Mouse (Mus musculus) hindbrain, embryonic 15.5 days (tissue): Measurements from ENCODE around the gene Pgr. TPM values are rescaled to one million over a fixed set of nuclear protein-coding genes. Genes with fewer than 3 reads are reported as not detected.
A peak's percentile ranks its signal among the peaks of the same experiment; 100 is the strongest.

Experiments used
- ATAC-seq: fragments of 200-750 bp; cut with Nextera tagmentation; 2 replicates; pipeline ENCODE4 v1.8.0; 2017; ENCODE audit warnings: low read depth, moderate number of reproducible peaks, moderate TSS enrichment; ENCODE audit not compliant: low FRiP score
- H3K27ac ChIP-seq: fragments of 300-500 bp; sonication (generic); replicated peaks from 2 replicates; pipeline ENCODE4 v1.5.1; 2015; ENCODE audit warnings: mild to moderate bottlenecking, inconsistent platforms
- H3K27me3 ChIP-seq: fragments of 300-500 bp; sonication (generic); 2 replicates; pipeline ENCODE4 v1.6.1; 2015; ENCODE audit warnings: control low read depth, inconsistent platforms
- H3K36me3 ChIP-seq: fragments of 300-500 bp; sonication (generic); 2 replicates; pipeline ENCODE4 v1.6.1; 2015; ENCODE audit warnings: control low read depth, inconsistent platforms
- H3K4me1 ChIP-seq: fragments of 300-500 bp; sonication (generic); replicated peaks from 2 replicates; pipeline ENCODE4 v1.6.1; 2015; ENCODE audit warnings: control low read depth, inconsistent platforms
- H3K4me2 ChIP-seq: fragments of 300-500 bp; sonication (generic); 2 replicates; pipeline ENCODE4 v1.6.1; 2015; ENCODE audit warnings: moderate library complexity, mild to moderate bottlenecking, inconsistent platforms
- H3K4me3 ChIP-seq: fragments of 300-500 bp; sonication (generic); 2 replicates; pipeline ENCODE4 v1.5.1; 2015; ENCODE audit warnings: mild to moderate bottlenecking, inconsistent platforms
- H3K9ac ChIP-seq: fragments of 300-500 bp; sonication (generic); 2 replicates; pipeline ENCODE4 v1.6.1; 2015; ENCODE audit warnings: inconsistent platforms
- H3K9me3 ChIP-seq: fragments of 300-500 bp; sonication (generic); 2 replicates; pipeline ENCODE4 v1.6.1; 2016; ENCODE audit warnings: control low read depth, inconsistent platforms
- WGBS: fragments of 180-500 bp; shearing (Covaris S2); methylation state at CpG from one replicate; pipeline ENCODE4 v1.1.7; 2015; 5-methylcytosine and 5-hydroxymethylcytosine counted together
- polyA plus RNA-seq: library from polyadenylated mRNA; unstranded; fragments of >200 nt; fragmentation: Nextera tagmentation; extraction: Ambion mirVana; gene quantifications from 2 replicates; pipeline ENCODE4 v1.2.1, GENCODE M21; 2015

The Pgr gene
- polyA plus RNA-seq: 3.9 and 4.4 TPM in 2 replicates

DNA sequence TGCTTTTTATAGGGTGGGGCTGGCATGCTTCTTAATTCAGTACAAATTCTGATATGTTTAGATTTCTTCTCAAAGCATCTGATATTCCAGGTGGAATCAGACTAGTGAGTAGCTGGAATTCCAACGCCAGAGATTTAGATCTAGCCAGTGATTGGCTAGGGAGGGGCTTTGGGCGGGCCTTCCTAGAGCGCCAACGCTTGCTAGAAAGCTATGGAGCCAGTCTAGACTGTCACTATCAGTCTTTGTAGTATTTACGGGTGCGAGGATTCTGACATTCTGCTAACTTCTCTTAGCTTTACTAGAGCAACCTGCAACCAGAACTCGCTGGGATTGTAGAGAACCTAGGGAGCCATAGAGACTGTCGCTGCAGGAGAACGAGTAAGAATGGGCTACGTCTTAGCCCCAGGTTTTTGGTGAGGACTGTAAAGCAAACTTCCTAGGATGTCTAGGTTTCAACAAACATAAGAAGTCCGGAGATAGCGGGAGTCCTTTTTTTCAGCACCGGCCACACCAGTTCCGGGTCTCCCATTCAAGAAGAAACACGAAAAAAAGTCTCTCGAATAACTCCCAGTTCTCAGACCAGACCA, at the start of gene Pgr:
Gene Pgr, plus strand, starts transcription at position 218 of the 587 bp plus-strand sequence.
- Histone ChIP-seq H3K36me3 (no peaks in the 10 kb centered on the region), H3K4me3 (peak within 1 kb of the TSS; percentile 63), H3K27me3 (peaks cover 14% of the 10 kb centered on the region), H3K9me3 (no peaks in the 10 kb centered on the region), H3K4me1 (peaks cover 16% of the 10 kb centered on the region), H3K27ac (no peak within 1 kb of the TSS), H3K9ac (peak within 1 kb of the TSS; percentile 70; the same call in 1 of the 2 replicates), H3K4me2 (peak within 1 kb of the TSS; percentile 88)
- under 1% methylated on average over 16 of the region's 16 CpGs for WGBS
- ATAC-seq: peak; percentile 39; the same call in 1 of the 2 replicates

DNA sequence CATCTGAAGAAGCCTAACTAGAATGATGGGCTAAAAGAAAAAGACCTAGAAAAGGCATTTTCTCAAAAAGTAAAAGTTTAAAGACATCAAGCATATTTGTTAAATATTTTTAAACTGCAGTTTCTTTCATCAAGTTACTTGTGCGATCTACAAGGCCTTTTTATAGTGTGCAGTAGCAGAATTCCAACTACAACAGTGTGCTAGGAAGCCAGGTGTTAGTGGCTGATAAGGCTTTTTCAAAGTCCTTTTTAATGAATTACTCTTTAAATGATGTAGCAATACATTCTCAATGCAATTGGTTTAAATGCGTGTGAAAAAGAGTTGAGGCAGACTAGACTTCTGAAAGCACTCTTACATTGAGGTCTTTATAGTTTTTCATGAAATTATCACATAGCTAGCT, 42.2 kb upstream of the Pgr start:
- ATAC-seq: no peak
- H3K36me3 ChIP-seq: no peaks in the 10 kb centered on the region
- no peaks in the 10 kb centered on the region for H3K9me3 ChIP-seq
- no peaks in the 10 kb centered on the region for H3K4me1 ChIP-seq
- no peaks in the 10 kb centered on the region for H3K27me3 ChIP-seq
- no peak overlapping the region for H3K4me3 ChIP-seq
- H3K4me2 ChIP-seq: no peak overlapping the region
- no peak overlapping the region for H3K27ac ChIP-seq
- H3K9ac ChIP-seq: no peak overlapping the region
- 90% methylated on average over 2 of the region's 2 CpGs for WGBS

DNA sequence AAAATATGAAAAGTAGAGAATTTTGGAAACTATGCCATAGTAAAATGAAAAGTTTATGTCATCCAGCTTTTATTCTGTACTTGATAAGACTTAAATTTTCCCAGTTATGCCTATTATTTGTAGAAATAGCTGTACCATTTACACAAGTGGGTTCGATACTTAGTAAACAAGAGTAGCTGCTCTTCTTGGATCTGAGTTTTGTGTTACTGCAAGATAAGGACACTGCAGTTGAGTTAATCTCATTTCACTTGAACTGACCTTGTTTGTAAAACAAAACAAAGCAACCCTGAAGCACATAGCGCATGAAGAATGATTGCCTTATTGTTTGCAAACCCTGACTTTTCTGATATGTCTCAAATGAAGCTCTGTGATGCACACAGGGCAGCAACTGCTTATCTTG, 31.1 kb upstream of the Pgr start:
- Histone ChIP-seq H3K27ac (no peak overlapping the region), H3K36me3 (no peaks in the 10 kb centered on the region), H3K9me3 (no peaks in the 10 kb centered on the region), H3K9ac (no peak overlapping the region), H3K4me1 (no peaks in the 10 kb centered on the region), H3K27me3 (no peaks in the 10 kb centered on the region), H3K4me2 (no peak overlapping the region), H3K4me3 (no peak overlapping the region)
- WGBS: 92% methylated on average over 2 of the region's 2 CpGs
- ATAC-seq: no peak

DNA sequence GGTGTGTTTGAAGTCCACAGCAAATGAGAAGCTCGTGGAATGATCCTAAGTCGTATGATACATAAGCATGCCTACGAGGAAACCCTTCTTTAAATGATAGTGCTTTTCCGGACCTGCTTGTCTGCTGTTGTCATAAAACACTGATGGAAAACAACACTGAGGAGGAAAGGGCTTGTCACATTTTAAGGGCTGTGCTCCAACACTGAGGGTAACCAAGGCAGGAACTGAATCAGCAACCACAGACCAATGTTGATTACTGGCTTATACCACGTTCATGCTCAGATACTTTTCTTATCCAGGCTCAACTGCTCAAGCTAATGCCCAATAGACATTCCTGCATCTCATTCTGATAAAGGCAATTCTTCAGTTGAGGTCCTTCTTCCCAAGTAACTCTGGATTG, 4.4 kb upstream of the Pgr start:
- 86% methylated on average over 5 of the region's 5 CpGs for WGBS
- H3K9me3 ChIP-seq: no peaks in the 10 kb centered on the region
- H3K4me2 ChIP-seq: no peak overlapping the region
- H3K27me3 ChIP-seq: peaks cover 14% of the 10 kb centered on the region
- H3K4me1 ChIP-seq: peaks cover 4% of the 10 kb centered on the region
- no peak overlapping the region for H3K27ac ChIP-seq
- H3K4me3 ChIP-seq: no peak overlapping the region
- H3K36me3 ChIP-seq: no peaks in the 10 kb centered on the region
- H3K9ac ChIP-seq: no peak overlapping the region
- no peak for ATAC-seq

DNA sequence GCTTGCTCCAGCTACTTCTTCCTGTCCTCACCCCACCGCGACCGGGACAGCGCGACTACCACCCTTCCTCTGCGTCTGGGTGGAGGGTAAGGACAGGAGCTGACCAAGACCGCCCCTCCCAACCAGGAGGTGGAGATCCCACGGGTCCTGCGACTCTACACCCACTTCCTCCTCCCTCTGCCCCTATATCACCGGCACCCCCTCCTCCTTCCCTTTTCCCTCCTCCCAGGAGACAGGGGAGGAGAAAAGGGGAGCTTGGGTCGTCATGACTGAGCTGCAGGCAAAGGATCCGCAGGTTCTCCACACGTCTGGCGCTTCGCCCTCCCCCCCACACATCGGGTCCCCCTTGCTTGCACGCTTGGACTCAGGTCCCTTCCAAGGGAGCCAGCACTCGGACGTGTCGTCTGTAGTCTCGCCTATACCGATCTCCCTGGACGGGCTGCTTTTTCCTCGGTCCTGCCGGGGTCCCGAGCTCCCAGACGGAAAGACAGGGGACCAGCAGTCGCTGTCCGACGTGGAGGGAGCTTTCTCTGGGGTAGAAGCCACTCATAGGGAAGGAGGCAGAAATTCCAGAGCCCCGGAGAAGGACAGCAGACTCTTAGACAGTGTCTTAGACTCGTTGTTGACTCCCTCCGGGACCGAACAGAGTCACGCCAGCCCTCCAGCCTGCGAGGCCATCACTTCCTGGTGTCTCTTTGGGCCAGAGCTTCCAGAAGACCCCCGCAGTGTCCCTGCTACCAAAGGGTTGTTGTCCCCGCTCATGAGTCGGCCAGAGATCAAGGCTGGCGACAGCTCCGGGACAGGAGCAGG, 775 bp downstream of the Pgr start:
- H3K27me3 ChIP-seq: peaks cover 14% of the 10 kb centered on the region
- ATAC-seq: peak; percentile 23; the same call in 1 of the 2 replicates
- peaks cover 16% of the 10 kb centered on the region for H3K4me1 ChIP-seq
- H3K9ac ChIP-seq: peak overlapping the region; percentile 70
- H3K36me3 ChIP-seq: no peaks in the 10 kb centered on the region
- no peak overlapping the region for H3K27ac ChIP-seq
- H3K4me2 ChIP-seq: peak overlapping the region; percentile 88
- no peaks in the 10 kb centered on the region for H3K9me3 ChIP-seq
- WGBS: under 1% methylated on average over 41 of the region's 41 CpGs
- H3K4me3 ChIP-seq: peak overlapping the region; percentile 63

DNA sequence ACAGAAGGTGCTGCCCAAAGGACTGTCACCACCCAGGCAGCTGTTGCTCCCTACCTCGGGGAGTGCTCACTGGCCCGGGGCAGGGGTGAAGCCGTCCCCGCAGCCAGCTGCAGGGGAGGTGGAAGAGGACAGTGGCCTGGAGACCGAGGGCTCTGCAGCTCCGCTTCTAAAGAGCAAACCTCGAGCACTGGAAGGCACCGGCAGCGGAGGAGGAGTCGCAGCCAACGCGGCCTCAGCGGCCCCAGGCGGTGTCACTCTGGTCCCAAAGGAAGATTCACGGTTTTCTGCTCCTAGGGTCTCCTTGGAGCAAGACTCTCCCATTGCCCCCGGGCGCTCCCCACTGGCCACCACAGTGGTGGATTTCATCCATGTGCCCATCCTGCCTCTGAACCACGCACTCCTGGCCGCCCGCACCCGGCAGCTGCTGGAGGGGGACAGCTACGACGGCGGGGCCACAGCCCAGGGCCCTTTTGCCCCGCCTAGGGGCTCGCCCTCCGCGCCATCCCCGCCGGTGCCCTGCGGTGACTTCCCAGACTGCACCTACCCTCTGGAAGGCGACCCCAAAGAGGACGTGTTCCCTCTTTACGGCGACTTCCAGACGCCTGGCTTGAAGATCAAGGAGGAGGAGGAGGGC, 1.5 kb downstream of the Pgr start:
- Histone ChIP-seq H3K9ac (peak overlapping the region; percentile 70), H3K9me3 (no peaks in the 10 kb centered on the region), H3K4me2 (peak overlapping the region; percentile 88), H3K4me3 (peak overlapping the region; percentile 63), H3K4me1 (peaks cover 16% of the 10 kb centered on the region), H3K27me3 (peaks cover 14% of the 10 kb centered on the region), H3K36me3 (no peaks in the 10 kb centered on the region), H3K27ac (peak overlapping the region; percentile 69)
- WGBS: under 1% methylated on average over 34 of the region's 36 CpGs
- peak; percentile 39 for ATAC-seq

DNA sequence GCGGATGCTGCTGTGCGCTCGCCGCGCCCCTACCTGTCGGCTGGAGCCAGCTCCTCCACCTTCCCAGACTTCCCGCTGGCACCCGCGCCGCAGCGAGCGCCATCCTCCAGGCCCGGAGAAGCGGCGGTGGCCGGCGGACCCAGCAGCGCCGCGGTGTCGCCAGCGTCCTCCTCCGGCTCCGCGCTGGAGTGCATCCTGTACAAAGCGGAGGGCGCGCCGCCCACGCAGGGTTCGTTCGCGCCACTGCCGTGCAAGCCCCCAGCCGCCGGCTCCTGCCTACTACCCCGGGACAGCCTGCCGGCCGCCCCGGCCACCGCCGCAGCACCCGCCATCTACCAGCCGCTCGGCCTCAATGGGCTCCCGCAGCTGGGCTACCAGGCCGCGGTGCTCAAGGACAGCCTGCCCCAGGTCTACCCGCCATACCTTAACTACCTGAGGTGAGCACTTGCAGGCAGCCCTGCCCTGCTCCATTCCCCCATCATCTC, 2.1 kb downstream of the Pgr start:
- H3K9ac ChIP-seq: peak overlapping the region; percentile 70
- H3K9me3 ChIP-seq: no peaks in the 10 kb centered on the region
- no peaks in the 10 kb centered on the region for H3K36me3 ChIP-seq
- peak overlapping the region; percentile 69 for H3K27ac ChIP-seq
- WGBS: under 1% methylated on average over 49 of the region's 49 CpGs
- H3K27me3 ChIP-seq: peaks cover 14% of the 10 kb centered on the region
- peaks cover 16% of the 10 kb centered on the region for H3K4me1 ChIP-seq
- H3K4me2 ChIP-seq: peak overlapping the region; percentile 88
- peak; percentile 85 for ATAC-seq
- peak overlapping the region; percentile 63 for H3K4me3 ChIP-seq

DNA sequence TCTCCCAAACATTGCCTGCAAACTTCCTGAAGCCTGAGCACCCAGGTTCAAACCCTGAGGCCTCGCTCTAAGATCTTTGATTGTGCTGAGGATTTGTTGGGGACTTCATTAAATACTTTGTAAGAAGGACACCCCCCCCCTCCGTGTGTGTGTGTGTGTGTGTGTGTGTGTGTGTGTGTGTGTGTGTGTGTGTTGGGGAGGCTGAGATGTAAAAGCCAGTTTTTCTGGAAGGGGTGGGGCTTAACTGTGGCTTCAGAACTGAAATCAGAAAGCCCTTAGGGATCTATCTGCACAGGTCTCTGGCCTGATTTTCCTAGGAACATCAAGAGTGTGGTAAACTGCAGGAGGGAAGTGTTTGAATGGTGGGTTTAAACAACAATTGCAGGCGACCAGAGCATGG, 2.6 kb downstream of the Pgr start:
- Histone ChIP-seq H3K9me3 (no peaks in the 10 kb centered on the region), H3K4me2 (peak overlapping the region; percentile 88), H3K27me3 (peaks cover 14% of the 10 kb centered on the region), H3K4me1 (peaks cover 16% of the 10 kb centered on the region), H3K36me3 (no peaks in the 10 kb centered on the region), H3K27ac (0 out of 2 replicates have a peak overlapping the region, but pooled peaks have one; percentile 69), H3K9ac (peak overlapping the region; percentile 70), H3K4me3 (peak overlapping the region; percentile 63)
- 0 out of 2 replicates have a peak, but pooled peaks have one; percentile 2 for ATAC-seq
- 36% methylated on average over 3 of the region's 3 CpGs for WGBS

DNA sequence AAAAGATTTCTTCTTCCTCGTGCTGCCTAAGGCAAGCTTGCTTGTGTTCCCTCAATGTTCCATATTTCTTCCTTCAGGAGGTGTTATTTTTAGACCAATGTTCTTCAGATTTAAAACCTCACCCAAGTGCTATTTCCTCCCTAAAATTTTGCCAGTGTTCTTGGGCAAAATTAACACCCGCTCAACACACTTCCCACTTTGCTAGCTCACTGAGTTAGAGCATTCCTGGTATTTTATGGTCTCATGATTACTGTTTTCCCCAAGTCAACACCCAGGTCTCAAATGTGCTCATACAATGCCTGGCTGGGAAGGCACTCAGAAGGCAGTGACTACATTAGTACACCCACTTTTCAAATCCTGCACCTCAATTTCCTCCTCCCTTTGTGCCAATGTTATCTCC, 27.9 kb downstream of the Pgr start:
- Histone ChIP-seq H3K9ac (no peak overlapping the region), H3K27me3 (no peaks in the 10 kb centered on the region), H3K27ac (no peak overlapping the region), H3K4me2 (no peak overlapping the region), H3K9me3 (no peaks in the 10 kb centered on the region), H3K4me1 (no peaks in the 10 kb centered on the region), H3K36me3 (0 out of 2 replicates have a peak, but pooled peaks cover 4% of the 10 kb centered on the region), H3K4me3 (no peak overlapping the region)
- ATAC-seq: no peak
- 91% methylated on average over 2 of the region's 2 CpGs for WGBS

DNA sequence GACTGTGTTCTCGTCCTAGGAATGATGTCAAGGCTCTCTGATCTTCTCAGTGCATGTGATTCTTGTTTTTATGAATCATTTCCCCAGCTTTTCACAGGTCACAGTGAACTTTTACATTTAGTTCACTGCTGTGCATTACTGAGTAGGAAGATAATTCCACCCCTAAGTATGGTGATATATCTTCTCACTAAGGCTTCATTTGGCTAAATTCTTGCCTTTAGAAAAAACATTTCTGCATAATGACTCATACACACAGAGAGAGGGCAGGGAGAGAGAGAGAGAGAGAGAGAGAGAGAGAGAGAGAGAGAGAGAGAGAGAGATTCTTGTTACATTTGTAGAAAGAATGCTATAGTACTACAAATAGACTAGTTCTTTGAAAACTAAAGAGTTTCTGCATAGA, 38.1 kb downstream of the Pgr start:
- no peaks in the 10 kb centered on the region for H3K36me3 ChIP-seq
- H3K4me1 ChIP-seq: no peaks in the 10 kb centered on the region
- no peak for ATAC-seq
- no peak overlapping the region for H3K4me3 ChIP-seq
- 40% methylated on average over 1 of the region's 1 CpGs for WGBS
- H3K4me2 ChIP-seq: no peak overlapping the region
- no peak overlapping the region for H3K9ac ChIP-seq
- H3K27ac ChIP-seq: no peak overlapping the region
- no peaks in the 10 kb centered on the region for H3K27me3 ChIP-seq
- H3K9me3 ChIP-seq: no peaks in the 10 kb centered on the region

DNA sequence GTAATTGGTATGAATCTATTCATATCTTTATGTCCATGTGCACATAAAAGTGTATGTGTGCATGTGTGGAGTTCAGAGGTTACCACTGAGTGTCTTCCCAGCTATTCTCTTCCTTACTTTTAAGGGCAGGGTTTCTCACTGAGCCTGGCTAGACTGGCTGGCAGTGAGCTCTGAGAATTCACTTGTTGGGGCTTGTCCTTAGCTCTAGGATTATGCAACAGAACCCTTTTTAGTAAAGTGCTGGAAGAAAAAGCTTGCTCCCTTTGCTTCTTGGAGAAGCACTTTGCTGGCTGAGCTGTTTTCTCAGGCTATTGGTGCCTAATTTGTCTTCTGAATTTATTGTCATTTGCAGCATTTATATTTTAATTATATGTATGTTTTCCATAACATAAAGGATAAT, 53.7 kb downstream of the Pgr start:
- Histone ChIP-seq H3K4me1 (no peaks in the 10 kb centered on the region), H3K36me3 (no peaks in the 10 kb centered on the region), H3K4me3 (no peak overlapping the region), H3K4me2 (no peak overlapping the region), H3K27me3 (no peaks in the 10 kb centered on the region), H3K27ac (no peak overlapping the region), H3K9ac (no peak overlapping the region), H3K9me3 (no peaks in the 10 kb centered on the region)
- no peak for ATAC-seq
